Mouse (Mus musculus) stomach, embryonic 15.5 days (tissue): Measurements from ENCODE around the gene Ppm1h. TPM values are rescaled to one million over a fixed set of nuclear protein-coding genes. Genes with fewer than 3 reads are reported as not detected.

Source experiments
- ATAC-seq: fragments of 200-750 bp; cut with Nextera tagmentation; 2 replicates; pipeline ENCODE4 v1.8.0; 2017; ENCODE audit warnings: low read depth, moderate number of reproducible peaks, moderate TSS enrichment; ENCODE audit not compliant: insufficient read depth, low FRiP score
- H3K27ac ChIP-seq: fragments of 300-500 bp; sonication (generic); 2 replicates; pipeline ENCODE4 v1.5.1; 2015; ENCODE audit warnings: mild to moderate bottlenecking, inconsistent platforms
- H3K27me3 ChIP-seq: fragments of 300-500 bp; sonication (generic); replicated peaks from 2 replicates; pipeline ENCODE4 v1.6.1; 2015; ENCODE audit warnings: inconsistent platforms
- H3K36me3 ChIP-seq: fragments of 300-500 bp; sonication (generic); 2 replicates; pipeline ENCODE4 v1.6.1; 2015; ENCODE audit warnings: inconsistent platforms
- H3K4me1 ChIP-seq: fragments of 300-500 bp; sonication (generic); 2 replicates; pipeline ENCODE4 v1.6.1; 2015; ENCODE audit warnings: inconsistent platforms
- H3K4me2 ChIP-seq: fragments of 300-500 bp; sonication (generic); 2 replicates; pipeline ENCODE4 v1.6.1; 2015; ENCODE audit warnings: mild to moderate bottlenecking, inconsistent platforms
- H3K4me3 ChIP-seq: fragments of 300-500 bp; sonication (generic); replicated peaks from 2 replicates; pipeline ENCODE4 v1.5.1; 2015; ENCODE audit warnings: inconsistent platforms
- H3K9ac ChIP-seq: fragments of 300-500 bp; sonication (generic); 2 replicates; pipeline ENCODE4 v1.6.1; 2015; ENCODE audit warnings: inconsistent platforms
- H3K9me3 ChIP-seq: fragments of 300-500 bp; sonication (generic); 2 replicates; pipeline ENCODE4 v1.6.1; 2016; ENCODE audit warnings: inconsistent platforms
- WGBS: fragments of 180-500 bp; shearing (Covaris S2); methylation state at CpG from one replicate; pipeline ENCODE4 v1.1.7; 2015; 5-methylcytosine and 5-hydroxymethylcytosine counted together
- polyA plus RNA-seq: library from polyadenylated mRNA; unstranded; fragments of >200 nt; fragmentation: Nextera tagmentation; extraction: Ambion mirVana; gene quantifications from 2 replicates; pipeline ENCODE4 v1.2.1, GENCODE M21; 2015

Gene Ppm1h
- polyA plus RNA-seq, 1 experiment from 2014 or later: 13.2 TPM

GRCm38 (mm10) chr10:122882614-122883013, 204.1 kb downstream of the Ppm1h start:
- Histone ChIP-seq H3K9me3 (no peaks in the 10 kb centered on the region), H3K36me3 (no peaks in the 10 kb centered on the region), H3K27ac (0 out of 2 replicates have a peak overlapping the region, but pooled peaks have one; percentile 9), H3K27me3 (no peaks in the 10 kb centered on the region), H3K4me1 (peaks cover 38% of the 10 kb centered on the region), H3K4me2 (no peak overlapping the region), H3K4me3 (no peak overlapping the region), H3K9ac (no peak overlapping the region)
- WGBS: 28% methylated on average over 4 of the region's 4 CpGs
- ATAC-seq: no peak

GRCm38 (mm10) chr10:122883823-122884743, 205.5 kb downstream of the Ppm1h start:
- no peak overlapping the region for H3K4me3 ChIP-seq
- H3K9me3 ChIP-seq: no peaks in the 10 kb centered on the region
- peaks cover 47% of the 10 kb centered on the region for H3K4me1 ChIP-seq
- ATAC-seq: peak; percentile 59; the same call in 1 of the 2 replicates
- peak overlapping the region; percentile 37 for H3K4me2 ChIP-seq
- H3K27ac ChIP-seq: peak overlapping the region; percentile 88
- no peaks in the 10 kb centered on the region for H3K36me3 ChIP-seq
- no peak overlapping the region; the same call in 1 of the 2 replicates for H3K9ac ChIP-seq
- 24% methylated on average over 15 of the region's 15 CpGs for WGBS
- H3K27me3 ChIP-seq: no peaks in the 10 kb centered on the region

- Histone ChIP-seq H3K4me2 (no peak overlapping the region), H3K36me3 (no peaks in the 10 kb centered on the region), H3K27ac (peak overlapping the region; percentile 88; the same call in 1 of the 2 replicates), H3K27me3 (no peaks in the 10 kb centered on the region), H3K9me3 (no peaks in the 10 kb centered on the region), H3K4me1 (peaks cover 47% of the 10 kb centered on the region), H3K9ac (no peak overlapping the region), H3K4me3 (no peak overlapping the region)
- no peak for ATAC-seq
- 88% methylated on average over 5 of the region's 5 CpGs for WGBS
Measured at GRCm38 (mm10) chr10:122885301-122885700, 206.7 kb downstream of the Ppm1h start.

- Histone ChIP-seq H3K36me3 (no peaks in the 10 kb centered on the region), H3K27me3 (no peaks in the 10 kb centered on the region), H3K9me3 (no peaks in the 10 kb centered on the region), H3K9ac (no peak overlapping the region), H3K4me2 (peak overlapping the region; percentile 33), H3K4me1 (peaks cover 47% of the 10 kb centered on the region), H3K27ac (peak overlapping the region; percentile 89), H3K4me3 (no peak overlapping the region; the same call in 1 of the 2 replicates)
- WGBS: 11% methylated on average over 26 of the region's 26 CpGs
- ATAC-seq: 0 out of 2 replicates have a peak, but pooled peaks have one; percentile 11
Measured at GRCm38 (mm10) chr10:122886055-122886915, 207.7 kb downstream of the Ppm1h start.

- H3K4me2 ChIP-seq: peak overlapping the region; percentile 33
- H3K4me3 ChIP-seq: no peak overlapping the region
- no peaks in the 10 kb centered on the region for H3K27me3 ChIP-seq
- H3K36me3 ChIP-seq: no peaks in the 10 kb centered on the region
- no peak for ATAC-seq
- H3K4me1 ChIP-seq: peaks cover 47% of the 10 kb centered on the region
- no peaks in the 10 kb centered on the region for H3K9me3 ChIP-seq
- 56% methylated on average over 14 of the region's 14 CpGs for WGBS
- H3K27ac ChIP-seq: peak overlapping the region; percentile 89
- no peak overlapping the region for H3K9ac ChIP-seq
Measured at GRCm38 (mm10) chr10:122886916-122887527, 208.5 kb downstream of the Ppm1h start.

GRCm38 (mm10) chr10:122887528-122888183, 209.1 kb downstream of the Ppm1h start:
- Histone ChIP-seq H3K9me3 (no peaks in the 10 kb centered on the region), H3K4me1 (peaks cover 47% of the 10 kb centered on the region), H3K27me3 (no peaks in the 10 kb centered on the region), H3K4me2 (no peak overlapping the region), H3K9ac (no peak overlapping the region), H3K27ac (peak overlapping the region; percentile 89), H3K36me3 (no peaks in the 10 kb centered on the region), H3K4me3 (no peak overlapping the region)
- WGBS: 38% methylated on average over 10 of the region's 10 CpGs
- ATAC-seq: peak; percentile 61; the same call in 1 of the 2 replicates

- Histone ChIP-seq H3K4me1 (peaks cover 31% of the 10 kb centered on the region), H3K9ac (no peak overlapping the region), H3K4me2 (no peak overlapping the region), H3K27ac (no peak overlapping the region), H3K27me3 (no peaks in the 10 kb centered on the region), H3K4me3 (no peak overlapping the region), H3K9me3 (no peaks in the 10 kb centered on the region), H3K36me3 (no peaks in the 10 kb centered on the region)
- ATAC-seq: no peak
- 81% methylated on average over 14 of the region's 14 CpGs for WGBS
Measured at GRCm38 (mm10) chr10:122890682-122891350, 212.3 kb downstream of the Ppm1h start.

- Histone ChIP-seq H3K9me3 (no peaks in the 10 kb centered on the region), H3K9ac (no peak overlapping the region), H3K4me1 (peaks cover 27% of the 10 kb centered on the region), H3K27me3 (no peaks in the 10 kb centered on the region), H3K36me3 (no peaks in the 10 kb centered on the region), H3K4me3 (no peak overlapping the region), H3K27ac (no peak overlapping the region), H3K4me2 (no peak overlapping the region)
- ATAC-seq: no peak
- 65% methylated on average over 6 of the region's 6 CpGs for WGBS
Measured at GRCm38 (mm10) chr10:122891461-122891860, 212.9 kb downstream of the Ppm1h start.

- H3K9ac ChIP-seq: no peak overlapping the region
- no peak overlapping the region for H3K4me2 ChIP-seq
- peak; percentile 44; the same call in 1 of the 2 replicates for ATAC-seq
- no peak overlapping the region for H3K4me3 ChIP-seq
- H3K4me1 ChIP-seq: peaks cover 7% of the 10 kb centered on the region; the same call in 1 of the 2 replicates
- H3K27me3 ChIP-seq: no peaks in the 10 kb centered on the region
- WGBS: 68% methylated on average over 12 of the region's 12 CpGs
- no peaks in the 10 kb centered on the region for H3K36me3 ChIP-seq
- no peaks in the 10 kb centered on the region for H3K9me3 ChIP-seq
- H3K27ac ChIP-seq: no peak overlapping the region; the same call in 1 of the 2 replicates
Measured at GRCm38 (mm10) chr10:122894555-122895069, 216.1 kb downstream of the Ppm1h start.

- no peak overlapping the region for H3K4me2 ChIP-seq
Measured at GRCm38 (mm10) chr10:122895121-122895770, 216.7 kb downstream of the Ppm1h start.

More at GRCm38 (mm10) chr10:122895121-122895770, 216.7 kb downstream of the Ppm1h start:
- no peak for ATAC-seq
- WGBS: 78% methylated on average over 12 of the region's 12 CpGs
- Histone ChIP-seq H3K4me3 (no peak overlapping the region), H3K9me3 (no peaks in the 10 kb centered on the region), H3K27ac (no peak overlapping the region; the same call in 1 of the 2 replicates), H3K36me3 (no peaks in the 10 kb centered on the region), H3K4me1 (peaks cover 9% of the 10 kb centered on the region; the same call in 1 of the 2 replicates), H3K9ac (no peak overlapping the region), H3K27me3 (no peaks in the 10 kb centered on the region)
